Comparison of ENCODE assay signal across 12 mouse cellular contexts in genomic region chr3:146913107-146913506, GRCm38 (mm10).
"Had no signal": no experiment of that assay in that cellular context is flagged by ENCODE, and none has a peak within 500 bp of the region (broad histone marks: within the 10 kb centered on the region; RNA-seq: fewer than 3 reads in every experiment).

No protein-coding gene starts in this region.

- DNase-seq: gastrocnemius, postnatal 14 days; gastrocnemius, postnatal 36 days; heart, adult 18-20 months; heart, postnatal 36 days; kidney, adult 11 months; kidney, adult 2 months; kidney, adult 9 months; kidney, postnatal 14 days; kidney, postnatal 36 days; layer of hippocampus, adult 9-11 months; layer of hippocampus, postnatal 36 days; left cerebral cortex, postnatal 4 days had no signal
